Mouse (Mus musculus): ENCODE measurements around the gene Mprip. TPM values are rescaled to one million over a fixed set of nuclear protein-coding genes. Genes with fewer than 3 reads are reported as not detected.
A peak's percentile ranks its signal among the peaks of the same experiment; 100 is the strongest.

Mprip gene
- polyA plus RNA-seq, 1 experiment from 2014 or later: 28.6 TPM

DNA sequence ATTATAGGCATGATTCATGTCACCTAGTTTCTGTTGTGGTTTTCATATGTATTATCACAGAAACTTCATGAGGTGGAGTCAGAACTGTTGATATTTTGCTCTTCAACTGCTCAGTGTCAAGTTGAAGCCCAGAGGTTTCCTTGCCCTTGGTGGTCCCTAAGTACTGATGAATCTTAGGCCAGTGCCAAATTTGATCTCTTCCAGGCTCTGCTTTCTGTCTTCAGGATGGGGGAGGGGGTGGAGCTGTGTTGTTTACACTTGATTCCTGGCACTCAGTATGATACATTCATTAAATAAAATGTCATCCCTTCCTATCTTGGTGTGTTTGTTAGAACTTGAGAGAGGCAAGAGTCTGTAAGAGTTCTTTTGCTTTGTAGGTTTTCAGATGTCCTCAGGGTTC lies 34.4 kb downstream of the Mprip start:
- Histone ChIP-seq H3K36me3 (peaks cover 51% of the 10 kb centered on the region), H3K4me1 (replicated peaks) (no peaks in the 10 kb centered on the region), H3K9me3 (no peaks in the 10 kb centered on the region), H3K27ac (no peak overlapping the region), H3K27me3 (ENCODE audit: insufficient read depth, poor library complexity, severe bottlenecking) (no peaks in the 10 kb centered on the region), H3K4me3 (no peak overlapping the region)
- DNase-seq (ENCODE audit: low spot score): no peak

DNA sequence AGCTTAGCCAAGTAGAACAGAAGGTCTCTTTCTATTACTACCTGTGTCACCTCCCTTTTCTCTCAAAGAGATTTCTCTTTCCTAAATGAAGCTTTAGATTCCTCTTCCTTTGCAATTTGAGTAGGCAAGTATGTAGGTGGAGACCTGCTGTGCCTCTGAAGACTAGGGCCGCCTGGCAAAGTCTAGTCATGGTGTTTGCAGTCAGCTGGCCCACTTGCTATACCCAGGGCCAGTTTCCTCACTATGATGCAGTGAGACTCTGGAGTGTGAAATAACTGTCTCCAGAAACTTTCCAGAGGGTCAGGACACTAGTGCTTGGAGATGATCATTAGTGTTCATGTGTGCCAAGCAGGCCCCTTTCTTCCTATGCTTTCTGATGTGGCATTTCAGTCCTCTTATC lies 36.5 kb downstream of the Mprip start:
- Histone ChIP-seq H3K36me3 (peaks cover 64% of the 10 kb centered on the region), H3K9me3 (no peaks in the 10 kb centered on the region), H3K27ac (no peak overlapping the region), H3K4me3 (no peak overlapping the region), H3K4me1 (replicated peaks) (no peaks in the 10 kb centered on the region), H3K27me3 (ENCODE audit: insufficient read depth, poor library complexity, severe bottlenecking) (no peaks in the 10 kb centered on the region)
- WGBS: 83% methylated on average over 1 of the region's 1 CpGs
- DNase-seq (ENCODE audit: low spot score): no peak

DNA sequence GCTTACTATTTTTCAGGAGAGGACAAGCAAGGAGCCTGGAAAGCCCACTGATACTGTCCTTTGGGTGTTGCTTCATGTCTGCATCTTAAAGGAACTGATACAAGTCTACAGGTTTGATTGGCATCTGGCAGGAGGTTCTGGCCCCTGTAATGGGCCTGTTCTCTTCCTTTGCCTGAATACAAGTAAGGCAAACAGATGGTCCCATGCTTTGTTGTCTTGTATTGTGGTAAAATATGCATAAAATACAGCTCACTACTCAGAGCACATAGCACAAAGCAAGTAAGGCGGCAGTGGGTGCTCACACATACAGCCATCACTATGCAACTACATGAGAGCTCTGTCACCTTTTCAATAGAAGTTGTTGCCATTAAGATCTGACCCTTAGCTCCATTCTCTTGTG lies 39.7 kb downstream of the Mprip start:
- Histone ChIP-seq H3K4me1 (replicated peaks) (peaks cover 13% of the 10 kb centered on the region; the same call in 1 of the 2 replicates), H3K27ac (no peak overlapping the region), H3K4me3 (no peak overlapping the region), H3K36me3 (peaks cover 77% of the 10 kb centered on the region), H3K9me3 (no peaks in the 10 kb centered on the region), H3K27me3 (ENCODE audit: insufficient read depth, poor library complexity, severe bottlenecking) (no peaks in the 10 kb centered on the region)
- WGBS: 85% methylated on average over 1 of the region's 1 CpGs
- DNase-seq (ENCODE audit: low spot score): no peak

- no peak for DNase-seq (ENCODE audit: low spot score)
- Histone ChIP-seq H3K36me3 (peaks cover 41% of the 10 kb centered on the region), H3K27ac (0 out of 2 replicates have a peak overlapping the region, but pooled peaks have one; percentile 8), H3K4me1 (replicated peaks) (peaks cover 41% of the 10 kb centered on the region), H3K9me3 (no peaks in the 10 kb centered on the region), H3K27me3 (ENCODE audit: insufficient read depth, poor library complexity, severe bottlenecking) (no peaks in the 10 kb centered on the region), H3K4me3 (no peak overlapping the region)
- 95% methylated on average over 2 of the region's 2 CpGs for WGBS
Observed at GRCm38 (mm10) chr11:59705113-59705512, 44.0 kb downstream of the Mprip start.

GRCm38 (mm10) chr11:59707481-59707880 lies 46.4 kb downstream of the Mprip start:
- 22% methylated on average over 2 of the region's 2 CpGs for WGBS
- no peak for DNase-seq (ENCODE audit: low spot score)
- Histone ChIP-seq H3K36me3 (peaks cover 25% of the 10 kb centered on the region), H3K4me3 (no peak overlapping the region), H3K9me3 (no peaks in the 10 kb centered on the region), H3K27me3 (ENCODE audit: insufficient read depth, poor library complexity, severe bottlenecking) (no peaks in the 10 kb centered on the region), H3K4me1 (replicated peaks) (peaks cover 41% of the 10 kb centered on the region), H3K27ac (peak overlapping the region; percentile 86)

DNA sequence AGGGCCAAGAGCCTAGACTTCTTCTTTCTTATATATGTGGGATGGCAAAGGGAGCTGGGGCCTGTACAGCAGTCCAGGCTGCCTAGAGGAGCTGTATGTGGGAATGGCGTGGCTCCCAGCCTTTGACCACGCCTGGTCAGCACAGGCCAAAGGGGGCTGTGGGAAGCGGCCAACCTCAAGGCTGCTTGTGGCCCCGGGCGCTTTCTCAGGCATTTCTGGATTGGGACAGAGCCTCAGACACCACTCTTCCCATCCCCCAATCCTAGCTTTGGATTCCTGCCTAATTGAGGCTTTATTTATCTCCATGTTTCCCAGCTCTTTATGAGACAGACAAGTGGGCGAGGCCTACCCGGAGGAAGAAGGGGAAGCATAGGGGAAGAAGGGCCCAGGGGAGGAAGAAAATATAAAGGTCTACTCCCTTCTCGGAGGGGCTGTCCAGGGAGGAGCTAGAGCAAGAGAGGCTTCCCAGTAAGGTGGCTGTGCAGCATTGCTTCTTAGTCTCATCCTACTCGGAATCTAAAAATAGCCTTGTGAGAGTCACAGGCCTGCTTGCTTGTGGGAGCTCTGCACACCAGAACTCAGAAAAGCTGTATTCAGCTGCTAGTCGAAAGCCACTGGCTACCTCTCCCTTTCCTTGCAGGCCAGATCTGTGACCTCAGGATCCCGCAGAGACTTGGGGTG lies 47.0 kb downstream of the Mprip start:
- peak; percentile 50 for DNase-seq (ENCODE audit: low spot score)
- peaks cover 20% of the 10 kb centered on the region for H3K36me3 ChIP-seq
- H3K27ac ChIP-seq: peak overlapping the region; percentile 86
- H3K9me3 ChIP-seq: no peaks in the 10 kb centered on the region
- H3K4me1 ChIP-seq (replicated peaks): peaks cover 41% of the 10 kb centered on the region
- H3K4me3 ChIP-seq: no peak overlapping the region
- no peaks in the 10 kb centered on the region for H3K27me3 ChIP-seq (ENCODE audit: insufficient read depth, poor library complexity, severe bottlenecking)
- 32% methylated on average over 11 of the region's 11 CpGs for WGBS

DNA sequence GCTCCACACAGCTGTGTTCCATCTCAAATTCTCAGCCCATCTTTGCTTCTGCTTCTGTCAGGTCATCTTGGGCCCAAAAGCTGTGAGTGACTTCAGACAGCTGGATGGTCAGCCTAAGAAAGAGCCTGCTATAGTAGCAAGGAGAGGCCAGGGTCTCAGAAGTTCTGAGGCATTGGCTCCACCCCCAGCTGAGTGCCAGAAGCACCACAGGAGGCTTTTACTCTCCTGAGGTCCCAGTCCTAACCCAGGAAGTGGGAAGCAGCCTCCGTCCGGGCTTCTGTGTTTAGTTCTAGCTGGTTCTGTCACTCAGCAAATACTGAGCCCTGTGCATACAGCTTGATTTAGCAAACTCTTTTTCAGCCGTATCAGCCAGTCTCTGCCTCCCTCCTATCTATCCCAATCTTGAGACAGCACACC lies 54.3 kb downstream of the Mprip start:
- 81% methylated on average over 3 of the region's 3 CpGs for WGBS
- H3K27ac ChIP-seq: no peak overlapping the region
- H3K4me3 ChIP-seq: no peak overlapping the region
- H3K36me3 ChIP-seq: 0 out of 2 replicates have a peak, but pooled peaks cover 6% of the 10 kb centered on the region
- no peaks in the 10 kb centered on the region for H3K27me3 ChIP-seq (ENCODE audit: insufficient read depth, poor library complexity, severe bottlenecking)
- no peaks in the 10 kb centered on the region for H3K9me3 ChIP-seq
- H3K4me1 ChIP-seq (replicated peaks): no peaks in the 10 kb centered on the region
- no peak for DNase-seq (ENCODE audit: low spot score)

DNA sequence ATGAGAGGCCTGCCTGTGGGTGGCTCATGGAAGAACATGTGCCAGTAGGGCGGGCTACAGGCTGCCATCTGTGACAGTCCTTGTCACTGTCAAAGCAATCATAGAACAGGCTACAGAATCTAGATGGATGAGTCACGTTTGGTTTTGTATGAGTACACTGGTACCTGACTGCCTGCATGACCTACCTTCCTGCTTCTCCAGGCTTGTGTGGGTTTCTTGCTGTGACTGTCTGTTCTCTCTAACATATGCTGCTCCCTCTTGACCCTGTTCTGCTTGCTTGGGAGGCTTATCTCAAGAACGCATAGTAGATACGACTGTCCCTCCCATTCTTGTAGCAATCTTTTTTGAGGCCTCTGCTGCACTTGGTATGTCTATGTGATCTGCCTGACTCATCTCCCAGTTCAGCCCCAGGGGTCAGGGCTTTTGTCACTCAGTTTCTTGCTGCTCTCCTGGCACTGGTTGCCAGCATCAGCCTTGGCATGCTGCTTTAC lies 56.7 kb downstream of the Mprip start:
- 86% methylated on average over 4 of the region's 4 CpGs for WGBS
- no peak for DNase-seq (ENCODE audit: low spot score)
- no peaks in the 10 kb centered on the region for H3K4me1 ChIP-seq (replicated peaks)
- H3K9me3 ChIP-seq: no peaks in the 10 kb centered on the region
- no peak overlapping the region for H3K4me3 ChIP-seq
- 0 out of 2 replicates have a peak, but pooled peaks cover 6% of the 10 kb centered on the region for H3K36me3 ChIP-seq
- no peak overlapping the region for H3K27ac ChIP-seq
- H3K27me3 ChIP-seq (ENCODE audit: insufficient read depth, poor library complexity, severe bottlenecking): no peaks in the 10 kb centered on the region

DNA sequence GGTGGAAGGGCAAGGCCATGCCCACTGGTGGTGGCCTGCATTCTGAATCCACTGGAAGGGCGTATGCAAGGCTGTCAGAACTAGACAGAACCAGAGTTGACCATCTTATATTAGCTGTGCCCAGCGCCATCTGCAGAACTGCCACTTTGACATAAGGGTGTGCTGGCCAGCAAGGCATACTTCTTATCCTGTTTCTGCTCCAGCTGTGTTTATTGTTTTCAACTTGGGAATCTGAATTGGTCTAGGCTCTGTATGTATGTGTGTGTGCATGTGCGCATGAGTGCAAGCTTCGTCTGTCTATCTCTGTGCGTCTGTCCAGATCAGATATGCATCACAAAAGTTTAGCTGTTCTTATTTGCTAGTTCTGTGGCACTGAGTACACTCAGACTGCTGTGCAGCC lies 58.1 kb downstream of the Mprip start:
- DNase-seq (ENCODE audit: low spot score): no peak
- 94% methylated on average over 5 of the region's 5 CpGs for WGBS
- no peak overlapping the region for H3K27ac ChIP-seq
- no peaks in the 10 kb centered on the region for H3K9me3 ChIP-seq
- no peak overlapping the region for H3K4me3 ChIP-seq
- H3K27me3 ChIP-seq (ENCODE audit: insufficient read depth, poor library complexity, severe bottlenecking): no peaks in the 10 kb centered on the region
- H3K36me3 ChIP-seq: 0 out of 2 replicates have a peak, but pooled peaks cover 6% of the 10 kb centered on the region
- H3K4me1 ChIP-seq (replicated peaks): no peaks in the 10 kb centered on the region

DNA sequence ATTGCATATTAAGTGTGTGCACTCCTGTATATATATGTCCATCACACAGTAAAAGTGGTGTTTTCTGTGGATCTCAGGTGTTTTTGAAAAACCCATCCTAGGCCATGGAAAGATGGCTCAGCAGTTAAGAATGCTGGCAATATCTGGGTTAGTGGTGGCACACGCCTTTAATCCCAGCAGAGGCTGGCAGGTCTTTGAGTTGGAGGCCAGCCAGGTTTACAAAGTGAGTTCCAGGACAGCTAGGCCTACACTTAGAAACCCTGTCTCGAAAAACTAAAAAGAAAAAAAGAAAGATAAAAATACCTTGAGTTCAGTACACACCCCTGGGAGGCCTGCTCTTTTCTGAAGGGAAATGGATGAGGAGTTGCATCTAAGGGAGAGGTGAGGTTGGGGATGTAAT lies 60.3 kb downstream of the Mprip start:
- H3K36me3 ChIP-seq: 0 out of 2 replicates have a peak, but pooled peaks cover 3% of the 10 kb centered on the region
- H3K27ac ChIP-seq: no peak overlapping the region
- no peaks in the 10 kb centered on the region for H3K27me3 ChIP-seq (ENCODE audit: insufficient read depth, poor library complexity, severe bottlenecking)
- WGBS: 92% methylated on average over 2 of the region's 2 CpGs
- no peak overlapping the region for H3K4me3 ChIP-seq
- H3K4me1 ChIP-seq (replicated peaks): no peaks in the 10 kb centered on the region
- H3K9me3 ChIP-seq: no peaks in the 10 kb centered on the region
- DNase-seq (ENCODE audit: low spot score): no peak

DNA sequence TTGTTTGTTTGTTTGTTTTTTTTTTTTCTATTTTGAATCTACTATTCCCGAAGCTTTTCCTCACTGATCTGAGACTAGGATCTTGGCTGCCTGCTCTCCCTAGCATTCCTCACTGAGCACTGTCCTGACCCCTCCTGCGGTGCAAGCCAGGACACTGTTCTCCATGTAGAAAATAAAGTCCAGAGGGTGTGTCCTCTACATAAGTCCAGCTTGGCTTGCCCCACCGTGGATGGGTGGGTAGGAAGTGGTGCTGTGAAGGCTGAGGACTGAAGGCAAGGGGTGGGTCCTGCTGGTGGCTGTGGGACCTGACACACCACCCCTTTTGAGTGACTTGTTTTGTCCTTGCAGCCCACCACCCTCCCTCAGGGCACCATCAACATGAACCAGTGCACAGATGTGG lies 66.1 kb downstream of the Mprip start:
- Histone ChIP-seq H3K27ac (no peak overlapping the region), H3K36me3 (peaks cover 50% of the 10 kb centered on the region), H3K27me3 (ENCODE audit: insufficient read depth, poor library complexity, severe bottlenecking) (no peaks in the 10 kb centered on the region), H3K4me1 (replicated peaks) (peaks cover 6% of the 10 kb centered on the region), H3K4me3 (no peak overlapping the region), H3K9me3 (no peaks in the 10 kb centered on the region)
- no peak for DNase-seq (ENCODE audit: low spot score)
- 92% methylated on average over 3 of the region's 3 CpGs for WGBS

DNA sequence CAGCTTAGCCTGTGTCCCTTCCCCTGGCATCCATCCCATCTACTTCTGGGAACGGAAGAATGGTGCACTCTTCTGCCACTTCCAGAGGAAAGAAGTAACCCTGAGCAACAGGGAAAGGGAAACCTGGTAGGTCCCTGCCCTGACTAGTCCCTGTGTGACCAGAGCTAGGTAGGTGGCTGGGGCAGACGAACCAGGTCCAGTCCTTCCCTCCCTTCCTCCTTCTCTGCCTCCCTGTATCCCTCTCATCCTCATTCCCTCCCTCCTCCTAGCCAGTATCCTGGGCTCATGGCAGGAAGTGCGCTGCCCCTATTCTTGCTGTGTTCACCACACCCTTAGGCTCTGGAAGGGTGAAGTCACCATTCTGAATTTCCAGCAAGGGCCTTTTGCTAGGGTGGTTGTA lies 70.7 kb downstream of the Mprip start:
- Histone ChIP-seq H3K4me1 (replicated peaks) (peaks cover 13% of the 10 kb centered on the region), H3K4me3 (no peak overlapping the region), H3K27ac (no peak overlapping the region), H3K27me3 (ENCODE audit: insufficient read depth, poor library complexity, severe bottlenecking) (no peaks in the 10 kb centered on the region), H3K36me3 (peaks cover 89% of the 10 kb centered on the region), H3K9me3 (no peaks in the 10 kb centered on the region)
- 84% methylated on average over 3 of the region's 3 CpGs for WGBS
- DNase-seq (ENCODE audit: low spot score): no peak

DNA sequence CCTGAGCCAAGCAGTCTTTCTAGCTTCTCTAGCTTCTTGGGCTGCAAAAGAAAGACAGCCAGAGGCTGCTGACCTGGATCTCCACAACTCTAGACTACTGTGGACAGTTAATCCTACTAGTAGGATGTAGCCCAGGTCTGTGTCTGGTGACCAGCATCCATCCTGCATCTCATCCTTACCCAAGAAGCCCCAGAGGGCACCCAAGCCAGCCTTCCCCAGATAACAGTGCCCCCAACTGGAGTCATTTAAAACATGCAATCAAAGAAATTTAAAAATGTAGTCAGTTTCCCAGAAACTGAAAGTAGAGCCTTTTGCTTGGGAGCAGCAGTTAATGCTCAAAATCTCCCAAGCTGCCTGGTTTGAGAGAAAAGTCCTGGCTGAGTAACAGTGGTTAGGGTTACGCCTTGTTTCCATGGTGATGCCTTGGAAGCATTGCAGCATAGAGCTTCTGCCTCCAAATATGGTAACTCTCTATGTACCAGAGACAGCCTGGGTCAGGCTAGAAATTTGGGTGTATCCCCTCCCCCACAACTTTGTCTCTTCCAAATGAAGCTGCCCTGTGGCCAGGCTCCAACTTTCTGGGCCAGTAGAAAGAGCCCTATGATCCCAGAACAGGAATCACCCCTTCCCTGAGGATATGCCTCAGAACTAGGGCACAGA lies 71.4 kb downstream of the Mprip start:
- no peaks in the 10 kb centered on the region for H3K9me3 ChIP-seq
- no peak overlapping the region for H3K4me3 ChIP-seq
- no peaks in the 10 kb centered on the region for H3K27me3 ChIP-seq (ENCODE audit: insufficient read depth, poor library complexity, severe bottlenecking)
- H3K4me1 ChIP-seq (replicated peaks): peaks cover 13% of the 10 kb centered on the region
- DNase-seq (ENCODE audit: low spot score): no peak
- peaks cover 92% of the 10 kb centered on the region for H3K36me3 ChIP-seq
- H3K27ac ChIP-seq: no peak overlapping the region; the same call in 1 of the 2 replicates
- 54% methylated on average over 1 of the region's 1 CpGs for WGBS

Measured in hindbrain, embryonic 10.5 days (tissue).